Mouse (Mus musculus) liver, adult 2 months (tissue): ENCODE results near the gene Eif4g3. TPM values are rescaled to one million over a fixed set of nuclear protein-coding genes. Genes with fewer than 3 reads are reported as not detected.
A peak's percentile ranks its signal among the peaks of the same experiment; 100 is the strongest.

Source experiments
- DNase-seq: peaks from one replicate; pipeline ENCODE4 v3.0.0-alpha.2; 2011; ENCODE audit warnings: low read depth, low spot score; ENCODE audit errors: extremely low read depth
- H3K27ac ChIP-seq: fragments of 200-500 bp; replicated peaks from 2 replicates; pipeline ENCODE4 v1.5.1; 2012; ENCODE audit warnings: low read depth, mild to moderate bottlenecking, control low read depth, inconsistent platforms, low read length; ENCODE audit not compliant: insufficient read depth
- H3K27me3 ChIP-seq: fragments of 200-500 bp; 2 replicates; pipeline ENCODE4 v1.6.1; 2012; ENCODE audit warnings: mild to moderate bottlenecking, moderate library complexity, low read length, inconsistent platforms; ENCODE audit not compliant: control insufficient read depth, insufficient read depth
- H3K36me3 ChIP-seq: fragments of 200-500 bp; 2 replicates; pipeline ENCODE4 v1.6.1; 2012; ENCODE audit warnings: low read length, inconsistent platforms; ENCODE audit not compliant: control insufficient read depth, insufficient read depth
- H3K4me1 ChIP-seq: fragments of 200-500 bp; 2 replicates; pipeline ENCODE4 v1.6.1; 2011; ENCODE audit warnings: low read length; ENCODE audit not compliant: control insufficient read depth, insufficient read depth
- H3K4me3 ChIP-seq: fragments of 200-500 bp; 2 replicates; pipeline ENCODE4 v1.5.1; 2011; ENCODE audit warnings: low read depth, mild to moderate bottlenecking, control low read depth, low read length, moderate library complexity; ENCODE audit not compliant: insufficient read depth
- H3K79me2 ChIP-seq: fragments of 200-500 bp; 2 replicates; pipeline ENCODE4 v1.6.1; 2012; ENCODE audit warnings: inconsistent platforms, mild to moderate bottlenecking, low read length, moderate library complexity; ENCODE audit not compliant: control insufficient read depth, insufficient read depth
- H3K9ac ChIP-seq: fragments of 200-500 bp; 2 replicates; pipeline ENCODE4 v1.6.1; 2012; ENCODE audit warnings: low read depth, mild to moderate bottlenecking, control low read depth, inconsistent platforms, low read length
- CTCF ChIP-seq: fragments of 200-500 bp; IDR thresholded peaks from 2 replicates; pipeline ENCODE4 v1.5.1; 2011; ENCODE audit warnings: low read depth, low read length, control low read depth
- POLR2A ChIP-seq: fragments of 200-500 bp; IDR thresholded peaks from 2 replicates; pipeline ENCODE4 v1.6.1; 2011; ENCODE audit warnings: low read length, control low read depth; ENCODE audit not compliant: insufficient read depth; ENCODE audit errors: extremely low read depth
- WGBS: fragments of 180-500 bp; shearing (Covaris S2); methylation state at CpG from one replicate; pipeline ENCODE4 v1.1.7; 2018; 5-methylcytosine and 5-hydroxymethylcytosine counted together
- polyA plus RNA-seq: library from polyadenylated mRNA; depleted of rRNA; stranded (reverse); fragments of >200 nt; gene quantifications from 2 replicates; pipeline ENCODE4 v1.2.3, GENCODE M21; 2012
- total RNA-seq: library from RNA; depleted of rRNA; stranded (reverse); fragments of >200 nt; gene quantifications from 2 replicates; pipeline ENCODE4 v1.2.3, GENCODE M21; 2014

Eif4g3 gene
- total and polyA plus RNA-seq, 2 experiments: 9.7 to 17.0 TPM

GRCm38 (mm10) chr4:138192561-138192960 lies 199.7 kb downstream of the Eif4g3 start:
- H3K27me3 ChIP-seq: no peaks in the 10 kb centered on the region
- no peaks in the 10 kb centered on the region for H3K4me1 ChIP-seq
- H3K9ac ChIP-seq: no peak overlapping the region
- DNase-seq: no peak
- 92% methylated on average over 5 of the region's 5 CpGs for WGBS
- peaks cover 53% of the 10 kb centered on the region for H3K36me3 ChIP-seq
- H3K4me3 ChIP-seq: no peak overlapping the region
- TF ChIP-seq POLR2A (no peak), CTCF (no peak)
- no peaks in the 10 kb centered on the region for H3K79me2 ChIP-seq
- no peak overlapping the region for H3K27ac ChIP-seq

- 58% methylated on average over 3 of the region's 3 CpGs for WGBS
- Histone ChIP-seq H3K36me3 (peaks cover 32% of the 10 kb centered on the region), H3K4me3 (no peak overlapping the region)
Observed at GRCm38 (mm10) chr4:138200769-138201168, 207.9 kb downstream of the Eif4g3 start.

GRCm38 (mm10) chr4:138201696-138202095 lies 208.9 kb downstream of the Eif4g3 start:
- peaks cover 7% of the 10 kb centered on the region for H3K4me1 ChIP-seq
- no peak overlapping the region for H3K9ac ChIP-seq
- no peaks in the 10 kb centered on the region for H3K79me2 ChIP-seq
- H3K4me3 ChIP-seq: no peak overlapping the region
- TF ChIP-seq CTCF (no peak), POLR2A (no peak)
- no peaks in the 10 kb centered on the region for H3K27me3 ChIP-seq
- DNase-seq: no peak
- WGBS: 81% methylated on average over 9 of the region's 9 CpGs
- H3K27ac ChIP-seq: no peak overlapping the region
- H3K36me3 ChIP-seq: peaks cover 37% of the 10 kb centered on the region

More at GRCm38 (mm10) chr4:138200769-138201168, 207.9 kb downstream of the Eif4g3 start:
- TF ChIP-seq CTCF (no peak), POLR2A (no peak)
- Histone ChIP-seq H3K9ac (no peak overlapping the region), H3K27me3 (no peaks in the 10 kb centered on the region), H3K27ac (peak overlapping the region; percentile 37; the same call in 1 of the 2 replicates), H3K4me1 (peaks cover 7% of the 10 kb centered on the region), H3K79me2 (no peaks in the 10 kb centered on the region)
- no peak for DNase-seq

GRCm38 (mm10) chr4:138210116-138210515 lies 217.3 kb downstream of the Eif4g3 start:
- WGBS: 92% methylated on average over 5 of the region's 5 CpGs
- no peak overlapping the region for H3K9ac ChIP-seq
- no peak for DNase-seq
- TF ChIP-seq POLR2A (no peak), CTCF (no peak)
- H3K36me3 ChIP-seq: peaks cover 19% of the 10 kb centered on the region
- H3K4me1 ChIP-seq: no peaks in the 10 kb centered on the region
- no peaks in the 10 kb centered on the region for H3K27me3 ChIP-seq
- no peaks in the 10 kb centered on the region for H3K79me2 ChIP-seq
- H3K4me3 ChIP-seq: no peak overlapping the region
- no peak overlapping the region for H3K27ac ChIP-seq

- Histone ChIP-seq H3K27ac (no peak overlapping the region), H3K79me2 (peaks cover 7% of the 10 kb centered on the region), H3K9ac (no peak overlapping the region), H3K4me3 (no peak overlapping the region), H3K36me3 (no peaks in the 10 kb centered on the region), H3K4me1 (peaks cover 12% of the 10 kb centered on the region), H3K27me3 (no peaks in the 10 kb centered on the region)
- DNase-seq: no peak
- 69% methylated on average over 3 of the region's 3 CpGs for WGBS
- TF ChIP-seq CTCF (no peak), POLR2A (no peak)
Observed at GRCm38 (mm10) chr4:138213861-138214260, 221.0 kb downstream of the Eif4g3 start.

GRCm38 (mm10) chr4:138215671-138216199 lies 222.9 kb downstream of the Eif4g3 start:
- peak overlapping the region; percentile 99 for H3K9ac ChIP-seq
- WGBS: 45% methylated on average over 13 of the region's 13 CpGs
- peak overlapping the region; percentile 90 for H3K4me3 ChIP-seq
- no peaks in the 10 kb centered on the region for H3K27me3 ChIP-seq
- TF ChIP-seq CTCF: no peak
- no peak for TF ChIP-seq POLR2A
- H3K4me1 ChIP-seq: peaks cover 22% of the 10 kb centered on the region
- peak overlapping the region; percentile 78 for H3K27ac ChIP-seq
- H3K36me3 ChIP-seq: no peaks in the 10 kb centered on the region
- H3K79me2 ChIP-seq: peaks cover 16% of the 10 kb centered on the region
- peak; percentile 50 for DNase-seq
